Mouse (Mus musculus) erythroid progenitor cell, adult 5-6 weeks (primary cell): ENCODE data around the gene Fam122a. TPM values are rescaled to one million over a fixed set of nuclear protein-coding genes. Genes with fewer than 3 reads are reported as not detected.

ENCODE experiments used
- ATAC-seq: replicated peaks from 2 replicates; pipeline ENCODE4 v1.8.0; 2016; ENCODE audit warnings: moderate number of reproducible peaks, mild to moderate bottlenecking, moderate TSS enrichment, inconsistent platforms; ENCODE audit not compliant: poor library complexity, low FRiP score, severe bottlenecking
- total RNA-seq, 2 experiments: library from RNA; stranded (forward) in 1 of 2; stranded (reverse) in 1 of 2; fragments of 150-400 nt in 1 of 2; fragments of 186-747, 209-891 nt in 1 of 2; gene quantifications; 2 replicates each; pipeline versions ENCODE4 v1.2.3 to v1.2.4; 2015 to 2017; ENCODE audit warnings: low replicate concordance in 2 of 2

Fam122a gene
- total RNA-seq (2015; ENCODE audit: low replicate concordance) (39.0 and 93.7 TPM in 2 replicates), total RNA-seq (2017; ENCODE audit: low replicate concordance) (14.2 and 16.3 TPM in 2 replicates)

DNA sequence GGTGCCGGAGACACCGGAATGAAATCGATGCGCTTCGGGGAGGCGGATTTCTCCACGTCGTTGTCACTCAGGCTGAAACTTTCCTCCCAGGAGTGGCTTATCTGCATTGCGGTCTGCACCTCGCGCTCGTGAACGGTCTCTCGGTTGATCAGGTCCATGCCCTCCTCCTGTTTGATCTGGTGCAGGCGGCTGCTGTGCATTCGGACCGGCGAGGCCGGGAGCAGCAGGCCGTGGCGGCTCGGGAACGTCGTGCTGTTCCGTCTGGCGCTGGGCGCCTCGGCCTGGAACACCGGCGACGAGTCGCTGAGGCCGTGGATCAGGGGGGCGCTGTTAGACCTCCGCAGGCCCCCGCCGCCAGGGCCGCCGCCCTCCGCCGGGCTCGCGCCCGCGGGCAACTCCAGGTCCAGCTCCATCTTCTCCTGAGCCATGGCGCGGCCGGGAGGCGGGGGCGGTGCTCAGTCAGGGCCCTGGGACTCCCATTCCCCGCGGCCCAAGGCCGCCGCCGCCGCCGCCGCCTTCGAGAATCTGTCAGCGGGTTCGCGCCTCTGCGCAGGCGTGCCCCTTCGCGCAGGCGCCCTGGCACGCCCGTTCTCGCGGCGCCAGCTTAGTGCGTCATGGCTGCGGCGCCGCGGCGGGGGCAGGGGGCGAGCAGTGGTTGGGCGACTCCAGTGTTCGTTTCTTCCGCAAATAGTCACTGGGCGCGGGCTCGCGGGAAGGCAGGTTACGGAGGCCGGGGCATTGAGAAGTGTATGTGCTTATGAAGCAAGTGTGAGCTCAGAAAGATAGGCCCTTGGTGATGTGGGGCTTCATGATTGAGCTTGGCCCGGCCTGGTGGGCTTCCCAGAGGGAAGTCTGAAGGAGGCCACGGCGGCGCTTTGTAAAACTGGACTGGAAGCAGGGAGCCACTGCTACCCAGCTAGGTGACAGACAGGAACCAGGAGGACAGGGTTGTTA, at the start of gene Fam122a:
Fam122a (minus strand) TSS at position 428 of the 954 bp plus-strand sequence.
- peak; percentile 85 for ATAC-seq

DNA sequence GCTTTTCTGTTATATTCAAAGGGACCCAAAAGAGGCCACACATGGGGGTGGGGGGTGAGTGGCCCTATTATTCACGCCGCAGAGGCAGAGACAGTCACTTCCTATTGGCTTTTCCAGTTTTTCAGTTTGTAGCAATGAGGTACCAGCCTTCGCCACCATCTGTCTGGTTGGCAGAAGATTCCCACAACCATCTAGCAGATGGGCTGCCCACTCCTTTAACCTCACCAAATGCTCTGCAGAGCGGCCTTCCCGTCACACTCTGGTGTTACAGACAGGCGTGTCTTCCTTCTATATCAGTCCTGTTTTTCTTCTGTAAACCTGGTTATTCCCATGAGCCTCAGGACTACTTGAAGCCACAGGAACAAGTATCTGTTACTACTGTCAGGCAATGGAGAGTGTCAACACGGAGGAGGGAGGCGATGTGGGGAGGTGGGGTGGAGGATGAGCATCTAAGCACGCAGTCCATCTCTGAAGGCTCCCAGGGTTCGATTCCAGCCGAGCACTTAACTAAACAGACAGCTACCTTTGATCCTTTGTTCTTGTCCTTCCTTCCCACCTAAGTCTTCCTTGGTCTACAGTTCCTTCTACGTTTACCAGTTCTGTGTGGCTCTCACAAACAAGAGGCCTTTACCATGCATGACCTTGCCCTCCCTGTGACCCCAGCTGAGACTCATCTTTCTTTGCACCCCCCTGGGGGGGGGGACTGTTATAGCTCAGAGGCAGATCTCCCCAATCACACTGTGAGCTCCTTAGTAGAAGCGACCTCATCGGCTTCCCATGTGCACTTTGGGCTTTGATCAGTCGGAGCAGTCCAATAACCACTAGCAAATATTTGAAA, 46.5 kb upstream of the Fam122a start:
- no peak for ATAC-seq

DNA sequence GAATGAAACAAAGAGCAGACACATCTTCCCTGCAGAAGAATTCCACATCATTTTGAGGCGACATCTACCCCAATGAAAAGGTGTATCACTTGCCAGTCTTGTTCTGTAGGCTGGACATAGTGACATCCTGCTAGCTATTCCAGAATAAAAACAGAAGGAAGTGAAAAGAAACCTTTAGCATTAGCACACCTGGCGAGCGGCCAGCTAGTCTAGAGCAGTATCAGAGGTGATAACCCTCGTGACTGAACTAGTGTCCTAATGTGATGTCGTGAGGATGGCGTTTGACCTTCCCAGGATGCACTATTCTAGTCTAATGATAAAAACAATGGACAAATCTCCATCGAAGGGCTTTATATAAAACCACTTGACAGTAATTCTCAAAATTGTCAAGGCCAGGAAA, 44.8 kb upstream of the Fam122a start:
- ATAC-seq = no peak

DNA sequence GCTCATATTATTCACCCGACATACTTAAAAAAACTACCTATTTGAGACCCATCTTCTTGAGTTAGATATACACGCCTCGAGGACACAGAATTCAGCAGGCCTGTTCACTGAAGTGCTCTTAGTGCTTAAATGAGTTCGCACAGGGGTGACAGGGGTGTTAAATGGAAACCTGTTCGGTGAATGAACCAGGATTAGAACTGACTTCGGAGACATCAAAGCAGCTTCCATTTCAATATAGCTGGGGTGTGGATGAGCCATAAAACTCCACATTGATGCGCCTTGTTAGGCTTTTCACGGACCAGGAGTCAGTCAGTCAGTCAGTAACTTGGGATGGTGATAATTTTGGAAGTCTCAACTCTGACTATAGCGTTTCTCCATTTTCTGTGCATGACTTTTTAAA, 44.0 kb upstream of the Fam122a start:
- no peak for ATAC-seq

DNA sequence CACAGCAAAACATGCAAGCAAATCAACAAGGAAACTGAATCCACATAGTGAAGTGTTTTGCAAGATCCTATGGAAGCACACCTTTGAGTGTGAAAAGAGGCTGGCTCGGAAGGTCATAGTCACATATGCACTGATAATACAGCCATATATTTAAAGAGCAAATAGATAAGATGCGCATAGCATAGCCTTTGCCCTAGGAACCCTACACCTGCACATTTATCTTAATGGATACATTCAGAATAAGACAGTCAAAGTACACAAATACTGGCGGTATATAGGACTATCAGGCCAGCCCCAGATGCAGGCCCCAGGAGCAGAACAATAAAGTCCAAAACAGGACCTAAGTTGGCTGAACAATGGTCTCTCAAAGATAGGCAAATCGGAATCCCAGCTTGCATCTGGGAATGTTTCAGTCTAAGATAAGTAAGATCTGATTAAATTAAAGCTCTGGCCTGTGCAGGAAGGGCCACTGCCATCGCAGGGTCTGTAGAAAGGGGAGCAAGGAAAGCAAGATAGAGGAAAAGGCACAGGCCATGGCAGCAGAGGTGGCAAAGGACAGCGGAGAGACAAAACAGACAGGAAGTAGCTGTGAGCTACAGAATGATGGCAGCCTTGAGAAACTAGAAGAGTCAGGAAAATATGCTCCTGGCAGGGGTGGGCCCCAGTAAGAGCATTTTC, 42.7 kb upstream of the Fam122a start:
- ATAC-seq = no peak

DNA sequence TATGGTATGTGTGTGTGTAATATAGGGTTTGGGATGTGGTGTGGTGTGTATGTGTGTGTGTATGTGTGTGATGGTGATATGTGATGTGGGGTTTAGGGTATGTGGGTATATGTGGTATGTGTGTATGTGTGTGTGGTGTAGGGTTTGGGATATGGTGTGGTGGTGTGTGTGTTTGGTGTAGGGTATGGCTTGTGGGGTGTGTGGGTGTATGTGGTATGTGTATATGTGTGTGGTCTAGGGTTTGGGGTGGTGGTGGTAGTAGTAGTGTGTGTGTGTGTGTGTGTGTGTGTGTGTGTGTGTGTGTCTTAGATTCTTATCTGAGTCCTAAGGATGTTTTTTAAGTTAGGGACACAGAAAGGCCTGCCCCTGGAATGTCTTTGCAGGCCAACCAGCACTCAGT, 41.2 kb upstream of the Fam122a start:
- ATAC-seq = no peak

DNA sequence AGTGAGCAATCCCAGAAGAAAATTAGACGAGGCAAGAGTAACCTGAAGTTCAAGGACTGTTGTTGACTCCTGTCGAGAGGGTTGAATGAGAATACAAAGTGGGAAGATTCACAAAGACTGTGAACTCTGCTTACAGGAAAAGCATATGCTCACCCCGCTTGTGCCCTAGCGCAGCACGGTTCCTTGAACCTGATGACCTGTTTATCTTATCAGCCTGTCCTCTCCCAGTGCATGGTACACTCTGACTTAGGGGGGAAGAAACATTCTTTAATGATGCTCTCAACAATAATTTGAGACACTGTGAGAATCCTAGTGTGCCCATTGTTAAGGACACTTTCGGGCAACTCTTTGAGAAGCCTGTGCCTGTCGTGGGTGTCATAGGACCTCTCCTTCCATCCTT, 39.9 kb upstream of the Fam122a start:
- ATAC-seq = no peak

DNA sequence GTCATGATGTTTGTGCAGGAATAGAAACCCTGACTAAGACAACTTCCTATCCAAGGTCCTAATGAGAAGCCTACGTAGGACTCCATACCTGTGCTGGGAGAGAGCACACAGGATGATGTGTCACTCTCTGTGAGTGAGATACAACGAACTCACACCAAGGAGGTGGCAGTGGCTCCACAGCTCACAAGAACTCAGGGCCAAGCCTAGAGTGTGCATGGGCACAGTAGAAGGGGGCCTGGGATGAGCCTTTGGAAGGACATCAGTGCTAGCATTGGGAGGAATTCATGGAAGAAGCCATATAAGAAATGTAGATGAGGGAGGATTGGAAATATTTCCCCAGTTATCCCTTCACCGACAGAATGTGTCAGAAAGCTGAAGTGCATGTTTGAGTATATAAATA, 38.8 kb upstream of the Fam122a start:
- ATAC-seq = no peak

DNA sequence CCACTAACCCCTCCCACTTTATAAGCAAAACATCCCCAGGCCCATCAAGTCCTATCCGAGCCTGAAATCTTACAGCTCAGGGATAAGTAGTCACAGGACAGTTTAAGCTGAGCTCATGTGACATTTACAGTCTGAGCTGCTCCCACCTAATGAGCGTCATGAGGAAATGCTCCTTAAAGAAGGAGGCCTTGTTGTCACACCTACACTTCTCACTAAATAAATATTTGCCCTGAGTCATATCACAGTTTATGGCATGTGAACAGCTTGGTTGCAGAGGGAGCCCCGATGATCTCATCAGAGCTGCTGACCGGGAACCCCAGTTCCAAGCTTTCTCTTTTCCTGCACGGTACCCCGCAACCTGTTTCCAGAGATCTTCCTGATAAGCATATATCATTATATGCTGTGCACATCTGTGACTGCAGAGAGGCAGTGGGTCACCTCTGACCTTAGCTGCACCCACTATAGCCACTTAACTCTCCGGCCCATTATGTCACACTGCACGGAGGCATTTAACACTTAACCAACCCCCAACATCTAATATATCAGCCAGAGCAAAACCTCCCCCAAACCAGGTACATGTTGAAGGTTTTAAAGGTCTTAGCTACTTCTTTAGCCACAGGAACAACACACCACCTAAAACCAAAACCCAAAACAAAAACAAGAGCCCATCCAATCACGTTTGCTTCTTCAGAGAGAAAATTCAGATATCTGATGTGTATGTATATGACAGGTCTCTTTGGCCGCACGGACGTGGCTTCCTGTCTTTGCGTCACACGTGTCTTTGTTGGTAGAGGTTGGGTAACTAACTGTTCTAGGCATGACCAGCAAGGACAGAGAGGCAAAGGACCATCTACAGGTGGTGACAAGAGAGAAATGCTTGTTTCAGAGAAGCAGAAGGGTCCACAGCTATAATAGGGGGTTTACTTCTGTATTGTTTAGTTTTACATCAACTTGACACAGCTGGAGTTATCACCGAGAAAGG, 37.8 kb upstream of the Fam122a start:
- ATAC-seq = no peak

DNA sequence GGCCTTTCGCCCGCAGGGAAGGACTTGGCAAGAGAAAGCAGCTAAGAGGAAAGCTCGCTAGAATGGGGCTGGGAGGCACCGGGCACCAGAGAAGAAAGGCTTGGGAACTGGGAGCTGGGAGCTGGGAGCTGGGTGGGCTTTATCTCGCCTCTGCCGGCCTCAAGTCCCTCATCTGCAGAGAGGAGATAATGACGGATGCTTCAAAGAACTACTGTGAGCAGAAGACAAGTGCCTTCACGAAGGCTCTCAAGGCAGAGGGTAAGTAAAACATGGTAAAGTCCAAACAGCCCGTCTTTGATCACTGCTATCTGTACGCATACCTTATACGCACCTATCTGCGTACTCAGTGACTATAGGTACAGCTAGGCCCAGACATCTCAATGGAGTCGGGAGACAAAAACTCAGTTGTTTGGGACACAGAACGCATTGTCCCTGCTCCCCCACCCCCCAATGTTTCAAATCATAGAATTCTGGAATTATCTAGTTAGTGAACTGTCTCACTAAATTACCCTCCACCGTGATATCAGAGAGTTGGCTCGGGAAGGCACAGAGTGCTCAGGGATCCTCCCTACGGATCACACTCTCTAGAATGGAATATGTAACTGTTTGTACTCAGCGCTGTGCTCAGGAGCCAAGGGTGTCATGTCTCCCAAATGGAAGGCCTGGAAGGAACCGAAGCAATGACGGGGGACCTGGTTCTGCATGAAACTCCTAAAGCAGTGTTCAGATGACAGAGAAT, 36.1 kb upstream of the Fam122a start:
- peak; percentile 88 for ATAC-seq

DNA sequence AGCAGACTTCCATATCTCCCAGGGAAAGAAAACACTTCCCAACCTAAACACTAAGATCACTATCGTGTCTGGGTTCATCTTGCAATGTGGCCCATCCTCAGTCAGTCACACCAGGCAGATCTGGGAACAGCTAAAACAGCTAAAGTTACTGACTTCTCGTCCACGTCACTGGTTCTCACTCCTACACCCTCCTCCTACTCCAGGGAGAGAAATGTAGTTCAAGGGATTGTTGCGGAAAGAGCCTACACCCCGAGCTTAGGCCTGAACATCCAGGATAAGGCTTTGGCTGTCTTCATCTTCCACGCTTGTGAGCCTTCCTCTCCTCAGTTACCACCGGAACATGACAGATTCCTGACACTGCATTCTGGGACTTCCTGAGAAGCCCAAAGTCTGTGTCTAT, 34.8 kb upstream of the Fam122a start:
- no peak for ATAC-seq

DNA sequence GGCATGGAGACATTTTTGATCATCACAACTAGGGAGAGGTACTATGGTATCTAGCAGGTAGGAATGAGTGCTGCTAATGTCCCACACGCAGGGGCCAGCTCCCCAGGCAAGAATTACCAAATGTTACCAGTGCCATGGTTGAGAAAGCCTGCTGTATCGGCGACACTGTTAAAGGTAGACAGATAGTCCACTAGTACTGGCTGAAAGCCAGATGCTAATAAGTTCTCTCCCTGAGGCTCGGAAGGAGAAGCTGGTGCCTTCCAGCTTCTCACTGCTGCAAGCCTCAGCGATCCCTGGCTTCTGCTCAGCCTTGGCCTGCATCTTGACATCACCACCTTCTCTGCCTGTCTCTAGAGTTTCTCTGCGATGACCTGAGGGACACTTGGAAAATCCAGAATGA, 32.2 kb upstream of the Fam122a start:
- no peak for ATAC-seq

DNA sequence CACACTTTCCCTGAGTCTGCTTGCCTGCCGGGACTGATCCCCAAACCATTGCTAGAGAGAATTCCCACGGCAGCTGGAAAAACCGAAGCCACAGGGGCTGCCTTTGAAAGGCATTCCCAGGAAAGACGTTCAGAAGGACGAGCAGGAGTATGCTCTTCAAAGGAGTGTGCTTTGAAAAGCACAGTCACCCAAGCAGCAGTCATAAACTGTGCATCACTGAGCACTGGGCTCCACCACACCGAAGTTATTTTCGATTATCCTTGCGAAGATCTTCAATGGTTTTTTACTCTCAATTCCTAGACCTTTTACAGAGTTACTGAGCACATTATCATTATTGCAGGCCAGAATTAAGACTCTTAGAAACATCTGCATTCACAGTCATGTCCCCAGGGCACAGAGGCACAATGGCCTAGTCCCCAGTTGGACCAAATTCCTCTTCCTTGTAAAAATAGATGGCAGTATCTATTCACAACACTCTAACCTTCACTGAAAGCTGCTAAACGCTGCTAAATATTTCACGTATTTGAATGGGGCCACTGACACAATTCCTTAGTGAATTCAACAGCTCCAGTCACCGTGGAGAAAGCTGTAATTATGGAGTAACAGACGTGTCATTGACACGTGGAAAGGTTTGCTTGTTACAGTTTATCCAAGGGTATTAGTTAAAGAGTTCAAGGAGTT, 31.1 kb upstream of the Fam122a start:
- ATAC-seq = no peak

DNA sequence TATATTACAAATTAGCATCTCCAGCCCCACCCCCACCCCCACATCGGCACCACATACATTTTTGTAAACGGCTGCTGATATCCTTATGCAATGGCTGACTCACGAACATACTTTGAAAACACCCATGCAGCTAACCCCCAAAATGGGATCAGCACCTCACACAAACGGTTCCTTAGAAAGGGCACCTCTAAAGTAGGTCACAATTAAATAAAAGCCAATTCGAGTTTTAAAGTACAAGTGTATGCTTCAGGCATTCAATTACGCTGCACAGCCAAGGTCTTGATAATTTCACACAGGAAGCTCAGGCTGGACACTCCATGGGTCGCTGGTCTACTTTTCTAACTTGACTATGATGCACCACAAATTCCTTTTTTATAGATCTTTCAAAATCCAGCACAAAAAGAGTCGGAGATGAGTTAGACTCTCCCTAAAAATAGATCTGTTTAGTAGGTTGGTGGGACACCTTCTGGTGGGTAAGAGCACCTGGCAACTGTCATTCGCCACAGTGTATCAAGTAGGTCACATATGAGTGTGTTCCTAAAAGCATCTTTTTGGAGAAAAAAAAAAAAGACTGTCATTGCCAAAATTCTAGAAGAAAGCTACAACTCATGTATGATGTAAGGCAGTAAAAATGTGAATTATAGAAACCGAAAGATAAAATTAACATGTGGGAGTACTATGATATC, 25.7 kb upstream of the Fam122a start:
- no peak for ATAC-seq

DNA sequence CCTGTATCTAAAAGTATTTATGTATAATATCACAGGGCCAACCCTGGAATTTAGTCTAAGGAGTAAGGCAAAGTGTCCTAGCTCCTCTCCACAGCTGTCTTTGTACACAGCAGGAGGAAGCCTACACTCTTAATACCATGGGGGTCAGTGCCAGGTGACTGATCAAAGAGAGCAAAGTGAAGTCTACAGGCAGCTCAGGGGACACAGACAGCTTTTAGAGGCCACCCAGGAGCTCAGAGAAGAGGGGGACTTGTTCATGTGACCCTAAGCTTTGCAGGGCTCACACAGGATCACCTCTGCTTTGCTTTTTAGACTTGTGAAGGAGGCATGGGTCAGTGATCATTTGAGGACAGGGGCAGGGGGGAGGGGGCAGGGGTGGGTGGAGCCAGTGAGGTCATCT, 24.4 kb upstream of the Fam122a start:
- no peak for ATAC-seq

DNA sequence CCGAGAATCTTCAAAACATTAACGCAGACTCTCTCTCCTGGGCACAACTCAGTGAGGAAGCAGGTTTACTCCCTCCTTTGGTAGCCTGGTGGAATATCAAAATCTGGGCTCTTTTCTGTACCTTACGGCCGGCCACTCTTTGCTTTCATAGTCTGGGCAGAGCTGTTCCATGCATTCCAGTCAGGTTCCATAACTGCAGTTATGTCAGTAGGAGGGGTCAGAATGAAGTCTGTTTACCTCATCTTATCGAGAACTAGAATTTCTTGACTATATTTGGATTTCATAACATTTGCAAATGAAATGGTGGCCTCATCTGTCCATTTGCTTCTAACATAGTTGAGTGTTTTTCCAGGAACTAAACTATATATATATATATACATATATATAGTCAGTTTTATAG, 23.3 kb upstream of the Fam122a start:
- ATAC-seq = no peak

DNA sequence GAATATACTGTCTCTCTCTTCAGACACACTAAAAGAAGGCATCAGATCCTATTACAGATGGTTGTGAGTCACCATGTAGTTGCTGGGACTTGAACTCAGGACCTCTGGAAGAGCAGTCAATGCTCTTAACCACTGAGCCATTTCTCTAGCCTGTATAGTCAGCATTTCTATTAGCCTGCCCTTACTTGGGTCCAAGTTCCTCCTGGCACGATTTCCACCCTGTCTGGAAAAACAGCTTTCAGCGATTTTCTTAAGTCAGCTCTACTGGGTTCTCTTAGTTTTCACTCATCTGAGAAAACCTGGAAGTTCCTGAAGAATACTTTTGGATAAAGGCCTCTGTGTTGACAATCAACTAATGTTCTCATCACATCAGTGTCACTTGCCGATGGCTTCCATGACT, 22.1 kb upstream of the Fam122a start:
- ATAC-seq = no peak
